Mouse (Mus musculus): ENCODE results near the gene Cfap58. TPM values are rescaled to one million over a fixed set of nuclear protein-coding genes. Genes with fewer than 3 reads are reported as not detected.

Gene Cfap58
- total RNA-seq, 4 experiments from 2014 or later = 0.22 to 0.61 (median 0.51) TPM

GRCm38 (mm10) chr19:47915251-47915650 lies 22.2 kb upstream of the Cfap58 start:
- DNase-seq (ENCODE audit: low spot score in 2 of 2) = no peak

GRCm38 (mm10) chr19:47917396-47917795 lies 20.1 kb upstream of the Cfap58 start:
- no peak for DNase-seq (ENCODE audit: low spot score in 2 of 2)

- no peak for DNase-seq (ENCODE audit: low spot score in 2 of 2)
These were observed 19.5 kb upstream of the Cfap58 start for GRCm38 (mm10) chr19:47918016-47918415.

- DNase-seq (ENCODE audit: low spot score in 2 of 2) = no peak
These were observed 18.9 kb upstream of the Cfap58 start for GRCm38 (mm10) chr19:47918455-47919101.

- DNase-seq (ENCODE audit: low spot score in 2 of 2) = peak; percentile 30 to 53
These were observed 18.1 kb upstream of the Cfap58 start, which contains the start of the genes Cfap43 and Itprip for GRCm38 (mm10) chr19:47919126-47919965. Gene Cfap43 (minus strand): TSS chr19:47919287. Gene Itprip (minus strand): TSS chr19:47919299.

GRCm38 (mm10) chr19:47919966-47920375 lies 17.5 kb upstream of the Cfap58 start:
- no peak for DNase-seq (ENCODE audit: low spot score in 2 of 2)

- no peak for DNase-seq (ENCODE audit: low spot score in 2 of 2)
These were observed 11.7 kb upstream of the Cfap58 start for GRCm38 (mm10) chr19:47925819-47926218.

GRCm38 (mm10) chr19:47927032-47927431 lies 10.4 kb upstream of the Cfap58 start:
- no peak for DNase-seq (ENCODE audit: low spot score in 2 of 2)

- no peak for DNase-seq (ENCODE audit: low spot score in 2 of 2)
These were observed 8.4 kb upstream of the Cfap58 start for GRCm38 (mm10) chr19:47929043-47929442.

GRCm38 (mm10) chr19:47931982-47932638 lies 5.4 kb upstream of the Cfap58 start:
- no peak for DNase-seq (ENCODE audit: low spot score in 2 of 2)

GRCm38 (mm10) chr19:47934146-47934545 lies 3.3 kb upstream of the Cfap58 start:
- DNase-seq (ENCODE audit: low spot score in 2 of 2) = no peak

GRCm38 (mm10) chr19:47934636-47935238 lies 2.7 kb upstream of the Cfap58 start:
- DNase-seq (ENCODE audit: low spot score in 2 of 2) = no peak

- no peak for DNase-seq (ENCODE audit: low spot score in 2 of 2)
These were observed 1.9 kb upstream of the Cfap58 start for GRCm38 (mm10) chr19:47935530-47935929.

GRCm38 (mm10) chr19:47936490-47936889 lies 985 bp upstream of the Cfap58 start:
- DNase-seq (ENCODE audit: low spot score in 2 of 2) = no peak

GRCm38 (mm10) chr19:47936938-47937337 lies 537 bp upstream of the Cfap58 start:
- DNase-seq (ENCODE audit: low spot score in 2 of 2) = no peak

- no peak for DNase-seq (ENCODE audit: low spot score in 2 of 2)
These were observed 1.9 kb downstream of the Cfap58 start for GRCm38 (mm10) chr19:47939361-47939760.

GRCm38 (mm10) chr19:47946821-47947465 lies 9.5 kb downstream of the Cfap58 start:
- DNase-seq (ENCODE audit: low spot score in 2 of 2) = no peak

GRCm38 (mm10) chr19:47950946-47951345 lies 13.5 kb downstream of the Cfap58 start:
- DNase-seq (ENCODE audit: low spot score in 2 of 2) = no peak

- DNase-seq (ENCODE audit: low spot score in 2 of 2) = no peak
These were observed 15.7 kb downstream of the Cfap58 start for GRCm38 (mm10) chr19:47953169-47953568.

- no peak for DNase-seq (ENCODE audit: low spot score in 2 of 2)
These were observed 20.7 kb downstream of the Cfap58 start for GRCm38 (mm10) chr19:47958181-47958580.
